Mouse (Mus musculus): ENCODE measurements at regions not wholly inside any gene's neighbourhood (a gene's known extent, or its start where the extent isn't known, plus 50 kb on each side); places are given as distances from the start of the nearest gene placed in this dataset.

- DNase-seq = no peak
These were observed 310.1 kb upstream of the Mgmt start for GRCm38 (mm10) chr7:136584361-136584760.

DNA sequence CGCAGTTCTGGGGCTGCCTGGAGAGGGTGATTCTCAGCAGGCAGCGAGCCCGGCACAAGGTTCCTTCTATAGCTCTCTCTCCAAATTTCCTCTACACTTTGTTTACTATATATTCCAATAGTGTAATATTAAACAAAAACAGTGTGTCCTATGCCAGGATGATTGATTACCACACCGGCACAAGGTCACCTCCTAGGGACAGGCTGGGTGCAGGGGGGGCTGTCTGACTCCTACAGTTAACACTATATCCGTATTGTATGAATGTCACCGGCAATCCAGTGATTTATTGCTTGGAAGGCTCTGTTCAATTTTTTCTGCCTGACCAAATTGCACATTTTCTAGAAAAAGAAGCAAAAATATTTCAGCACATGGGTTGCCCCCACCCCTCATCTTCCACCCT lies 305.9 kb upstream of the Mgmt start:
- DNase-seq = no peak

DNA sequence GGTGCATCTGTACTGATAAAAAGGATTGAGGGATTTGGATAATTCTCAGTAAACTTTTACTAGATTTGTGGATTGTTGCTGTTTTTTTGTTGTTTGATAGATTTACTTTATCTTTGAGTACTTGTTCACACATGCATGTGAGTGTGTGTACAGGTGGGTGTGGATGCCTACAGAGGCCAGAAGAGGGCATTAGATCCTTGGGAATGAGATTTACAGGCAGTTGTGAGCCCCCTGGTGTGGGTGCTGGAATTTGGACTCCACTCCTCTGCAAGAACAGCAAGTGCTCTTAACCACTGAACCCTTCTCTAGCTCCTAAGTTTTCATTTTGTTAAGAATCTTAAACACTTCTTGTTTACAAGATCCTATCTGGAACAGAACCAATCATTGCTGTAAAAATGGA lies 303.5 kb upstream of the Mgmt start:
- DNase-seq = no peak

DNA sequence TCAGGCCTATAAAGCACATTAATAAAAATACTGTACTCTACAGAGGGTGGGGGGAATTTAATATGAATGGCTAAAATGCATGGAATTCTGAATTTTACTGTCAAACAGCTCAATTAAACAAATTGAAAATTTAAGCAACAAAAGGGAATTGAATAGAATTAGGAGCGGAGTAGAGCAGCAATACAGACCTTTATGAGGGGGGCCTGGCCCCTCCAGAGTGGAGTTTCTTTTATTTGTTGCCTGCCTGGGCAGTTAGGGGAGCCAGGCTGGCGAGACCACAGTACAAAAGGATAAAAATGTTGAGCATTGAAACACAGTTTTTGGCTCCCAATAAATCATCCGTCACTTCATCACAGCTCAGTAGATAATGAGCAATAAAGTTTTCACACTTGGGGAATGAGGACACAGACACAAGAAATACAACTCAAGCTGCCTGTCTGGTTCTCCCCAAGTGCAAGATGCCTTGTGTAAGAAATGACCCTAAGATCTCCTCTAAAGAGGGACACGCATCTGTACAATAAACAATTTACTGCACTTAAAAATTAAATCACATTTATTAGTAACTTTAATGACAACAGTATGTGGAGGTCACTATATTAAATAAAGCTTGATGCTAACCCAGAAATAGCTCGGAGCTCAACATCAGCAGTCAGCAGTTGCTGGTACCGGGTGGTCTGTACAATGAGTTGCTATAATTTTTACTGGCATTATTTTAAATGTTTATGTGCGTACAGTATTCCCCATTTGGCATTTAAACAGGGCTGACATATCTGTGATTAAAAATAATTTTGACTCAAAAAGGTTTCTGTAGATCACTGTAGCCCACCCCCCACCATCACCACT lies 286.9 kb upstream of the Mgmt start:
- DNase-seq = no peak

DNA sequence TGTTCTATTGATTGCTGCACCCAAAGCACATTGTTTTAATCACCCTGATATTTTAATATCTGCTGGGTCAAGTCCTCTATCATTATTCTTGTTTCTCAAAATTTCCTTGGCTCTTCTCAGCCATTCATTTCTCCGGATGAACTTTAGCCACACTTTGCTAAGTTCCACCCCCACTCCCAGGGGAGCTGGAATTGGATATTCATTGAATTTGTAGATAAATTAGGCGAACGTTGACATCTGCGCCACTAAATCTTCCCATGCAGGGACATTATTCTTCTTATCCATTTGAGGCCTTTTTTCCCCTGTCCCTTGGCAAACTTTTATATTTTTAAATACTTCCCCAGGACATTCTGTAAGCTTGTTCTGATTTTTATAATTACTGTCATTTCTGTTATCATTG lies 280.9 kb upstream of the Mgmt start:
- peak; percentile 71 for DNase-seq

DNA sequence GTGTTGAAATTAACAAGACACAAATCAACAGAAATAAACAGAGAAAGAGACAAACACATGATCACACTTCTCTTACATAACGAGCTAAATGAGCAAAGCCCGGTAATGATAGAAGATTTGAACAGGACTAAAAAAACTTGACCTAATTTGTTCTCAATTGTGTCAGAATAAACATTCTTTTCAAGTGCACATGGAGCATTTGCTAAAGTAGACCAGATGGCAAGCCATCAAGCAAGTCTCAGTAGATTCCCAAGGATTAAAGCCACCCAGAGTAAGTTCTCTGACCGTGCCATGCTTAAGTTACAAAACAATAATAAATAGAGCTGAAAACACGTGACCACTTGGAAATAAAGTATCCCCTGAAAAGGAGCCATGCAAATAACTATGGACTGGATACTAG lies 269.9 kb upstream of the Mgmt start:
- DNase-seq = no peak

DNA sequence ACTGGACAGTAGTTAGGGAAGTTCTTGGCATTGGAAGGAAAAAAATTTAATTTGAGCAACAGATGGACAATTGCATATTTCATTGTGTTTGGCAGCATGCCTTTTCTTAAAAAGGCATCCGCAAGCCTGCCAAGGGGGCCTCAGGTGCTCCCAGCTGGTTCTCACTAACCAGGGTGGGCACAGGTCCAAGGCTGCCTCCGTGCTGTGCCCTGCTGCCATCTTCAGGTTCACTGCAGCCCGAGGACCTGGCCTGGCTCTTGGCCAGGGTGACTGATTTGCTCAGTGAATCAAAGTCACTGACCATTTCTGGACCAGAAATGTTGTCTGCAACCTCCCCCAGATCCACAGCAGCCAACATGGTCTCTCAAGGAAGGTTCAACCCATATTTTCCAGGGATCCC lies 263.3 kb upstream of the Mgmt start:
- no peak for DNase-seq

DNA sequence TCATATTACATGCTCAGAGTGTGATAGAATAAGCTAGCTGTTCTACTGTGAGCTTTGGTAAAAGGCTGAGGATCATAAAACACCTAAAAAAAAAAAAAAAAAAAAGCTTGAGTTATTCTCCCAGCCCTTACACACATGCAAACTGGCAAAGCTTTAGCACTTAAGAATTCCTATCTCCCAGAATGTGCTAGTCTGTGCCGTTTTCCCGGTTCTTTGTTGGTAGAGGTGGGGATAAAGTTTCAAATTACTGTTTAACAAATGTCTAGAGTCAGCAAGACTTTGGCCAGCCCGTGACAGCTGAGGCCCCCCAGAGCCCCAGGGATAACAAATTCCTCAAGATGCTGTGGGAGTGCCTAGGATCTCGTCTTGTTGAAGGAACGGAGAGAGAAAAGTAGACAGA lies 254.3 kb upstream of the Mgmt start:
- DNase-seq = peak; percentile 55

GRCm38 (mm10) chr7:136640771-136641170 lies 253.6 kb upstream of the Mgmt start:
- DNase-seq = no peak

- no peak for DNase-seq
These were observed 244.6 kb upstream of the Mgmt start for GRCm38 (mm10) chr7:136649796-136650195.

DNA sequence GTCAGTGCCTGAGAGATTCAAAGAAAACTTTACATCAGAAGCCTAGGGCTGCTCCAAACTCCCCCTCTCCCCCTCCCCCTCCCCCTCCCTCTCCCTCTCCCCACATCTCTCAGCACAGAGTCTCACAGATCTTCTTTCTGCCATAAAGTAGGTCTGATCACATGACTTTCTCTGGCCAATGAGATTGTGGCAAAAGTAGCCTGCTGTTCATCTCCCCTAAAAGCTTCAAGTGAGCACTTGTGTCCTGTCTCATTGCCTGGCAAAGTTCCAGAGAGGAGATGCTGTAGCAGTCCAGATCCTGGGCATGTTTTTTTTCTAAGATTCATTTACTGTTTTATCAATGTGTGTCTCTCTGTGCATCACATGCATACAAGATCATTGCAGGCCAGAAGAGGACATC lies 234.5 kb upstream of the Mgmt start:
- DNase-seq = no peak

DNA sequence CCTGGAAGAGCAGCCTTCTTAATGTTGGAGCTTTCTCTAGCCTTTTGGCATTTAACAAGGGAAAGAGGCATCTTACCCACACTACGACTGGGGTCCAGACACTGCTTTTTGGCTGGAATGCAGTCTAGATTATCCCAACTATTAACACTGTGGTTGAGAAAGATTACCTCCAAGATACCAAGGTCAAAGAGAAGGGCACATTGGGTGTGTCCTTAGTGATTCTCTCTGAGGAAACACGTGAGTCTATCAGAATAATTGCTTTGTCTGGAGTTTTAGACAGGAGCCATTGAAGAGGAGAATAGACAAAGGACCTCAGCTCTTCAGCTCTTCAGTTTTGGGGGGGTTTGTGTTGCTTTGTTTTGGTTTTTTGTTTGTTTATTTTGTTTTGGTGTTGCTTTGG lies 234.0 kb upstream of the Mgmt start:
- no peak for DNase-seq

DNA sequence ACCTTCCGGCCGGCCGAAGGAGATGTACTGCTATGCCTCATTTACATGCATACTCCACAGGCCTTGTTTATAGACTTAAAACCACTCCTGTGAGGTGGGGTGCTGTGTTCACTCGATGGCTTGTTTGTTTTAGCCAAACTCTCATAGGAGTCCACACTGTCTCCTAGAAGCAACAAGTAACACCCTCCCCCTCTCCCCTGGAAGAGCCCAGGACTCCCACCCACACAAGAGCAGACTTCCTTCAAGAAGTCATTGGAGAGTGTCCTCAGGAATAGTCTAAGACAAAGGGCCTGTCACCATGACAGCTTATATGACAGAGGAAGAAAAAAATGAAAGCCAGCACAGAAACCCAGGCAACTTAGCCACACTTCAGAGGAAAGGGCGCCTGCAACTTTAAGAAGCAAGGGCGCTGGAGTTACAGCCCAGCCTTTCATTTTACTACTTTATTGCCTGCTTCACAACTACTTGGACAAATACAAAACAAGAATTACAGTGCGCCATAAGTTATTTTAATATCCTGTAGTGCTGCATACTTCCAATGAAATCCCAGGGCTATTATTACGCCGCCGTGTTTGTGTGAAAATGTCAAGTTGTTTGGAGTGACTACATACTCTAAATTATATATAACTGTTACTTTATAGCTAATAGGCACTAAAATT lies 229.9 kb upstream of the Mgmt start:
- no peak for DNase-seq

- DNase-seq = no peak
These were observed 228.5 kb upstream of the Mgmt start for GRCm38 (mm10) chr7:136665901-136666300.

DNA sequence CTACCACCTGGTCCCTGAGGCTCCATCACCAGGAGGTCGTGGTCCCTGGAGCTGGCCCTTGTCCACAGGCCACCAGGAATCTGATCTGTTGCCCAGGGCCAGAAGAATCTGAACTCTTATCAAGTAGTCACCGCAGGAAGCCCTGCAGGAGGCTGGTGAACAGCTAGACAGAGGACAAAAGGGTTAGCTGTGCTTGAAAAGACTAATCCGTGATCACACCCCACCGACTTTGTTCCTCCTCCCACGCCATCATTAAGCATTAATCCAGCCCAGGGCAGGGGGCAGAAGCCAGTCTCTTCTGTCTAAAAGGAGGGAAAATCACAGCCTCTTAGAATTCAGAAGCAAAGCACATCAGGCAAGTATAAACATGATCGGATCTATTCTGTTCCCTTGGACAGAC lies 227.7 kb upstream of the Mgmt start:
- DNase-seq = no peak

- DNase-seq = no peak
These were observed 223.7 kb upstream of the Mgmt start for GRCm38 (mm10) chr7:136670675-136671074.

GRCm38 (mm10) chr7:136674159-136674558 lies 220.3 kb upstream of the Mgmt start:
- DNase-seq = no peak

DNA sequence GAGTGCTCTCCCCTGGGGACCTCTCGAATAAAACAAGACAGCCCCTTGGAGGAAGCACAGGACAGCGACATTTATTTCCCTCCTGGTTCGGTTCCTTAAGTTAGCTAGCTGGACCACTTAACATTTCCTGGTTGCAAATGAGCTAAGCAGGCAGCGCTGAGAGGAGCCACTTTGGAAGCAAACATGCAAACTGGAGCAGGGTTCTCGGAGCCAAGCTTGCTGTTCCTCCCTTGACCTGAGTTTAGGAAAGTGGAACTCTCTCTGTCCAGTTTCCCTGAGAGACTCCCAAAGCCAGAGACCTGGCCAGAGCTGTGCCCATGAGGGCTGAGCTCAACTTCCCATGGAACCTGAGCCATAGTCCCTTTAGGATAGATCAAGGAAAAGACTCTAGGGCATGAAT lies 219.4 kb upstream of the Mgmt start:
- DNase-seq = no peak

DNA sequence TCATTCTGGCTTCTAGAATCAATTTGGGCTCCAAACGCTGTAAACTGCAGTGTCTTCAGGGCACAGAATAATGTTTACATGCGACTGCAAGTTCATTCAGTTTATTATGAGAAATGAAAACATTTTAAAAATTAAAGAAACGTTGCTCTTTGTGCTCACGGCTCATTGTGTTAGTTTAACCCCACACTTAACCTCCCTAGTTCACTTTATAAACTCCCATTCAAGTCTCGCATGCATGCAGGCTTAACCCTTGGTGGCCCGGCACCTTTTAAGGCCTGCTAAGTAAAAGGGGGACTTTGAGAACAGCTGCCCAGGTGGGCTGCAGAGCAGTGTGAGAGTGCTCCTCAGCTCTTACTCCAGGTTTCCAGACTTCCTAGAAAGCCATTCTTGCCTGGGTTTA lies 218.3 kb upstream of the Mgmt start:
- DNase-seq = no peak

DNA sequence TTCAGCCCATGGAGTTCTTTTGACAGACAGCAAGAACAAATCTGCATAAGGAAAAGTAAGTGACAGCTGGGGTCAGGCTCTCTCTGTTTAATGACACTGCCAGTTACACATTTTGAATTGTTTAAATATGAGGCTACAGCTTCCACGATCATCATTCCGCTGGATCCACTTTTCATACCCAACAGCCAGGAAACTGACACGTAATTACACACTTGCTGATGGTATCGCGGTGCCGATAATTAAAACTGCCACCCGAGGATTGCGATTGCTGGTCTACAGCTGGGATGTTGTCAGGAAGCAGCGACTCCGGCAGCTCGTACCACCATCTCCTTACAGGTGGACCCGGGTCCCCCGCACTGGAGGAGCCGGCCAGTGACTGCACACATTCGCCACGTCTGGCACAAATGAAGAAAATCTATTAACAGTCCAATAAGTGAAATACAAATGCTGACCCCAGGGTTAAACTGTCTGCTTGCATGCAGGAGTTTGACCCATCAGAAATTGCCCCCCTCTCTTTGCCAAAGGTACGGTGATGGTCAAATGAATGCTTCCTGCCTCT lies 217.3 kb upstream of the Mgmt start:
- DNase-seq = no peak

- no peak for DNase-seq
These were observed 204.8 kb upstream of the Mgmt start for GRCm38 (mm10) chr7:136689579-136689978.

DNA sequence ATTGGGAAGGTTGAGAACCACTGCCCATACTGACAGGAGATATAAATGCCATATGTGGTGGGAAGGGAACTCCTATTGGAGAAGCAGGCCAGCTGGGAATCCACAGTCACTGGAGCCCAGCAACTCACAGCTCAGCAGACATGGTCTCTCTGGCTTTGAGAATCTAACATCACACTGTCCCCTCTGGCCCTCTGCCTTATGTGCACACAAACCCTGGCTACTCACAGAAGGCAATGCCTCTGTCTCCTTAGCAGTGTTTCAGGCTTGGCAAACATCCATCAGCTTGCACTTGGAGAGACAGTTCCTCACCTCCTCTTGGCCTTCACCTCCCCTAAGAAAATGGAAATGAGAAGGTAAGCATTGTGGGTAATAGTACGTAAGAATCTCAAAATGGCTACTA lies 188.2 kb upstream of the Mgmt start:
- no peak for DNase-seq

GRCm38 (mm10) chr7:136707200-136708003 lies 187.0 kb upstream of the Mgmt start:
- DNase-seq = no peak

Data from embryo, embryonic 11 days (tissue).